Mouse (Mus musculus) liver, embryonic 14.5 days (tissue): ENCODE measurements around the gene Inka2.

Experiments
- CTCF ChIP-seq: IDR thresholded peaks from 2 replicates; pipeline ENCODE4 v1.5.1; 2016; ENCODE audit warnings: antibody characterized with exemption, low read depth, control low read depth
- EP300 ChIP-seq: IDR thresholded peaks from 2 replicates; pipeline ENCODE4 v1.6.1; 2016; ENCODE audit warnings: antibody characterized with exemption, low read depth

GRCm38 (mm10) chr3:105710246-105710645, 5.8 kb downstream of the Inka2 start:
- TF ChIP-seq EP300 (no peak), CTCF (no peak)
